Mouse (Mus musculus) intestine, postnatal 0 days (tissue): ENCODE measurements at regions not wholly inside any gene's neighbourhood (a gene's known extent, or its start where the extent isn't known, plus 50 kb on each side); places are given as distances from the start of the nearest gene placed in this dataset.

ENCODE experiments used
- ATAC-seq: fragments of 200-750 bp; cut with Nextera tagmentation; 2 replicates; pipeline ENCODE4 v1.8.0; 2017; ENCODE audit warnings: mild to moderate bottlenecking, moderate TSS enrichment, moderate library complexity
- H3K27ac ChIP-seq: fragments of 300-500 bp; sonication (generic); 2 replicates; pipeline ENCODE4 v1.5.1; 2014; ENCODE audit warnings: mild to moderate bottlenecking, low read depth, low read length, moderate library complexity
- H3K27me3 ChIP-seq: fragments of 300-500 bp; sonication (generic); replicated peaks from 2 replicates; pipeline ENCODE4 v1.6.1; 2014; ENCODE audit warnings: low read length, mixed read lengths; ENCODE audit not compliant: control insufficient read depth, insufficient read depth
- H3K36me3 ChIP-seq: fragments of 300-500 bp; sonication (generic); 2 replicates; pipeline ENCODE4 v1.6.1; 2014; ENCODE audit warnings: mild to moderate bottlenecking, moderate library complexity; ENCODE audit not compliant: control insufficient read depth, insufficient read depth
- H3K4me1 ChIP-seq: fragments of 300-500 bp; sonication (generic); replicated peaks from 2 replicates; pipeline ENCODE4 v1.6.1; 2014; ENCODE audit warnings: antibody characterized with exemption, low read length, mixed read lengths; ENCODE audit not compliant: control insufficient read depth, insufficient read depth
- H3K4me2 ChIP-seq: fragments of 300-500 bp; sonication (generic); replicated peaks from 2 replicates; pipeline ENCODE4 v1.6.1; 2014; ENCODE audit warnings: low read depth, mild to moderate bottlenecking, moderate library complexity
- H3K4me3 ChIP-seq: fragments of 300-500 bp; sonication (generic); 2 replicates; pipeline ENCODE4 v1.5.1; 2014; ENCODE audit warnings: low read depth, low read length
- H3K9ac ChIP-seq: fragments of 300-500 bp; sonication (generic); 2 replicates; pipeline ENCODE4 v1.6.1; 2014; ENCODE audit warnings: mild to moderate bottlenecking, low read depth, low read length
- H3K9me3 ChIP-seq: fragments of 300-500 bp; sonication (generic); 2 replicates; pipeline ENCODE4 v1.6.1; 2016; ENCODE audit warnings: mixed run types; ENCODE audit not compliant: control insufficient read depth
- CTCF ChIP-seq: sonication (generic); IDR thresholded peaks from 2 replicates; pipeline ENCODE4 v1.5.1; 2016; ENCODE audit warnings: low read depth, mild to moderate bottlenecking, control low read depth, antibody characterized with exemption, moderate library complexity
- WGBS: fragments of 180-500 bp; shearing (Covaris S2); extraction: QIAGEN DNeasy Blood & Tissue Kit; methylation state at CpG from one replicate; pipeline ENCODE4 v1.1.7; 2014; 5-methylcytosine and 5-hydroxymethylcytosine counted together

GRCm38 (mm10) chr3:133874383-133874782 is 329.4 kb upstream of the Tet2 start:
- 89% methylated on average over 2 of the region's 2 CpGs for WGBS
- no peak for ATAC-seq
- no peaks in the 10 kb centered on the region for H3K27me3 ChIP-seq
- no peak overlapping the region for H3K4me3 ChIP-seq
- no peak overlapping the region for H3K9ac ChIP-seq
- H3K9me3 ChIP-seq = no peaks in the 10 kb centered on the region
- no peak overlapping the region for H3K4me2 ChIP-seq
- H3K4me1 ChIP-seq = 0 out of 2 replicates have a peak, but pooled peaks cover 5% of the 10 kb centered on the region
- no peaks in the 10 kb centered on the region for H3K36me3 ChIP-seq
- no peak for TF ChIP-seq CTCF
- H3K27ac ChIP-seq = no peak overlapping the region

GRCm38 (mm10) chr3:133876439-133877072 is 331.6 kb upstream of the Tet2 start:
- WGBS = 6% methylated on average over 13 of the region's 13 CpGs
- Histone ChIP-seq H3K27ac (no peak overlapping the region), H3K27me3 (no peaks in the 10 kb centered on the region), H3K36me3 (no peaks in the 10 kb centered on the region), H3K4me2 (peak overlapping the region; percentile 52), H3K4me1 (0 out of 2 replicates have a peak, but pooled peaks cover 5% of the 10 kb centered on the region), H3K9ac (no peak overlapping the region), H3K4me3 (0 out of 2 replicates have a peak overlapping the region, but pooled peaks have one; percentile 2), H3K9me3 (no peaks in the 10 kb centered on the region)
- ATAC-seq = peak; percentile 47; the same call in 1 of the 2 replicates
- peak; percentile 83 for TF ChIP-seq CTCF

GRCm38 (mm10) chr3:133877310-133877709 is 332.4 kb upstream of the Tet2 start:
- H3K4me3 ChIP-seq = no peak overlapping the region
- WGBS = 31% methylated on average over 5 of the region's 5 CpGs
- no peak for ATAC-seq
- no peaks in the 10 kb centered on the region for H3K9me3 ChIP-seq
- H3K27ac ChIP-seq = no peak overlapping the region
- H3K9ac ChIP-seq = no peak overlapping the region
- H3K4me1 ChIP-seq = 0 out of 2 replicates have a peak, but pooled peaks cover 5% of the 10 kb centered on the region
- no peaks in the 10 kb centered on the region for H3K27me3 ChIP-seq
- peak overlapping the region; percentile 52; the same call in 1 of the 2 replicates for H3K4me2 ChIP-seq
- H3K36me3 ChIP-seq = no peaks in the 10 kb centered on the region
- TF ChIP-seq CTCF = no peak

- Histone ChIP-seq H3K9me3 (no peaks in the 10 kb centered on the region), H3K4me3 (no peak overlapping the region), H3K36me3 (no peaks in the 10 kb centered on the region), H3K9ac (no peak overlapping the region), H3K27ac (no peak overlapping the region), H3K4me2 (no peak overlapping the region), H3K27me3 (no peaks in the 10 kb centered on the region), H3K4me1 (0 out of 2 replicates have a peak, but pooled peaks cover 5% of the 10 kb centered on the region)
- 17% methylated on average over 1 of the region's 1 CpGs for WGBS
- no peak for TF ChIP-seq CTCF
- no peak for ATAC-seq
Observed at GRCm38 (mm10) chr3:133880626-133881025, 335.7 kb upstream of the Tet2 start.

DNA sequence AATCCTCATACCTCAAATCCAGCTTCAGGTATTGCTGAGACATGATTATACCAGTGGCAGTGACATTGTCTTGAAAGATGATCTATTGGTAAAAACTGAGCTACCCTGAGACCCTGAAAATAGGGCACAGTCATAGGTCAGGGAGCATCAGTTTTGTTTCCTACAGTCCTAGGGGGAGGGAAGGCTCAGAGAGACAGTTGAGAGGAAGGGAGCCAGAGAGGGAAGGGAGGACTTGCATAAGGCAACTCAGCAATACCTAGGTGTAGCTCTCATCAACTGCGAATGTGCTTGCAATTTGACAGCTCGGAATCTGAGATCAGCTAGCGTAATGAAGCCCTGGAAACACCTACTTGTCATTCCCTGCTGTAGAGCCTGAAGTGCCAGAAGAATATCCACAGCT is 334.4 kb upstream of the Cxxc4 start:
- no peaks in the 10 kb centered on the region for H3K4me1 ChIP-seq
- 79% methylated on average over 3 of the region's 3 CpGs for WGBS
- no peak overlapping the region for H3K4me3 ChIP-seq
- no peaks in the 10 kb centered on the region for H3K9me3 ChIP-seq
- H3K4me2 ChIP-seq = no peak overlapping the region
- H3K27ac ChIP-seq = no peak overlapping the region
- no peak for ATAC-seq
- H3K9ac ChIP-seq = no peak overlapping the region
- TF ChIP-seq CTCF = no peak
- no peaks in the 10 kb centered on the region for H3K36me3 ChIP-seq
- no peaks in the 10 kb centered on the region for H3K27me3 ChIP-seq

- no peak overlapping the region for H3K4me2 ChIP-seq
- no peak overlapping the region for H3K4me3 ChIP-seq
- H3K27ac ChIP-seq = no peak overlapping the region
- no peak for TF ChIP-seq CTCF
- H3K36me3 ChIP-seq = no peaks in the 10 kb centered on the region
- no peaks in the 10 kb centered on the region for H3K9me3 ChIP-seq
- no peaks in the 10 kb centered on the region for H3K27me3 ChIP-seq
- no peak overlapping the region for H3K9ac ChIP-seq
- no peak for ATAC-seq
- H3K4me1 ChIP-seq = no peaks in the 10 kb centered on the region
Observed at GRCm38 (mm10) chr3:133922200-133922599, 314.1 kb upstream of the Cxxc4 start.
